Mouse (Mus musculus) splenic B cell, adult 2 months (primary cell): ENCODE results near the gene Mad2l2.
"Not testable (repeated sequence)": the region's sequence is repeated elsewhere in the genome, so short reads cannot be mapped to it uniquely, and the experiment has no call there.

Experiments used
- DNase-seq: peaks from one replicate; pipeline ENCODE4 v3.0.0-alpha.2; 2011; ENCODE audit warnings: low read depth, low spot score
- H3K27me3 ChIP-seq: 2 replicates; pipeline ENCODE4 v1.6.1; 2012; ENCODE audit warnings: mild to moderate bottlenecking, low read length, moderate library complexity, mixed read lengths; ENCODE audit not compliant: control insufficient read depth, poor library complexity, insufficient read depth, severe bottlenecking
- H3K36me3 ChIP-seq: 2 replicates; pipeline ENCODE4 v1.6.1; 2012; ENCODE audit warnings: mild to moderate bottlenecking, low read length, moderate library complexity, mixed read lengths; ENCODE audit not compliant: control insufficient read depth, poor library complexity, insufficient read depth, severe bottlenecking

The Mad2l2 gene

DNA sequence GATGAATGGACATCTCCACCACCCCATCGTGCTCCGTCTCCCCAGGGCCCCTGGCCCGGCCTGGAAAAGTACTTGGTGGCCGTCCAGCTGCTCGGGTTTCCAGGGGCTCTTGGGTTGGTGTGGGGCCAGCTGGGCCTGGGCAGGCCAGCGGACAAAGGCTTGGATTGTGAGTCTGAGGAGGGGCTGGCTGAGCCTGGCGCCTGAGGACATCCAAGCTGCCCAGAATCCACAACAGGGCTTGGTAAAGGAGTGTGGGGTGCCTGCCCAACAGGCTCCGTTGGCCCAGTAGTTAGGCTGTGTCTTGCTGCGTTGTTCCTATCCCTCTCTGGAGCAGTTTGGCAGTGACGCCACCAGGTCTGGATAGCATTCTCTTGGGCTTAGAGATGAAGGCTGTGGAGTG is 36.2 kb downstream of the Mad2l2 start:
- no peaks in the 10 kb centered on the region for H3K36me3 ChIP-seq
- no peak for DNase-seq
- no peaks in the 10 kb centered on the region; the same call in 1 of the 2 replicates for H3K27me3 ChIP-seq

DNA sequence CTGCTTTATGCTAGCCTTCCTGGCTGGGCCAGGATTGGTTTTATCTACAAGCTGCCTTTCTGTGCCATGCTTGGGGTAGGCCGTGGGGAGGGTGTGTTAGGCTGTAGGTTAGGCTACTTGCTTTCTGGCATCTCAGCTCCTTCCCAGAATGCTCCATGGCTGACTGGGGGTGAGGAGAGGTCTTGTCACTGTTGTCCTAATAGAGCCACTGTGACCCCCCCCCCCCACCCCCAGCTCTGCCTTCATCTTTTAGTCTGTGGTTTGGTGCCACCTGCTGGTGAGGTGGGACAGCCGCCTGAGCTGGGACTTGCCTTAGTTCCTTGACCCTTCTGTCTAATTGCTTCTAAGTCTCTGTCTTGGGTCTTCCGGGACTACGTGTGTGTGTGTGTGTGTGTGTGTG is 36.8 kb downstream of the Mad2l2 start:
- peak; percentile 84 for DNase-seq
- Histone ChIP-seq H3K27me3 (peaks cover 2% of the 10 kb centered on the region), H3K36me3 (no peaks in the 10 kb centered on the region)

- DNase-seq = peak; percentile 84
- Histone ChIP-seq H3K27me3 (peaks cover 6% of the 10 kb centered on the region), H3K36me3 (no peaks in the 10 kb centered on the region)
Measured at GRCm38 (mm10) chr4:148168287-148168686, 38.1 kb downstream of the Mad2l2 start.

- no peaks in the 10 kb centered on the region for H3K36me3 ChIP-seq
- DNase-seq = no peak
Measured at GRCm38 (mm10) chr4:148169586-148169985, 39.4 kb downstream of the Mad2l2 start.

DNA sequence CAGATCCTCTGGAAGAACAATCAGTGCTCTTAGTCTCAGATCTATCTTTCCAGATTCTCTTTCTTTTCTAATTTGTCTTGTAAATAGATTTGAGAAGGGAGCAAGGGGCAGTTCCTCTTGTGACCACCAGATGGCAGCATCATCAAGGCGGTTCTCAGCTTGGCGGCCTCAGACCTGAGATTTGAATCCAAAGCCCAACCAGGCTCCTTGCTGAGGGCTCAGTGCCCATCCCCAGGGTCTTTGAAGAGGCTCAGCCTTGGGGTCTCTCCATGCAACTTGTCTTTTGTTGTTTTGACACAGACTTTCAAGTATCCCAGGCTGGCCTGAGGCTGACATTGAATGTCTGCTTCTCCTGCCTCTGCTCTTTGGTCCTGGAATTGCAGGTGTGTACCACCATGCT is 40.7 kb downstream of the Mad2l2 start:
- peaks cover 6% of the 10 kb centered on the region for H3K27me3 ChIP-seq
- DNase-seq = peak; percentile 76

More at GRCm38 (mm10) chr4:148169586-148169985, 39.4 kb downstream of the Mad2l2 start:
- peaks cover 6% of the 10 kb centered on the region for H3K27me3 ChIP-seq

DNA sequence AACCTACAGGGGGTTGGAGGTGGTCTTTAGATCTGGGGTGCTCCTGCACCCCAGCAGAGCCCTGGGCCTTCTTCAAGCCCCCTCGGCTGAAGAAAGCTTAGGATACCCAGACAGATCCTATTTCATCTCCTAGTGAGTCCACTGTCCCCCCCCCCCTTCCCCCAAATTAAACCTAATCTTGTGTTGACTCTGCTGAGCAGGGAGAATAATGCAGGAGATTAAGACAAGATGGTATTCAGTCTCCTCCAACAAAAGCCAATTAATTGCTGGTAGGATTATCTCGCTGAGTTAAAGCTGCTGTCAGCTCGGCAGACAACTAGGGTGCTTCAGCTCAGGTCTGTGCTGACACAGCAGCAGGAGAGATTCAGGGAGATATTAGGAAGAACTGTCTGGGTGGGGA is 41.1 kb downstream of the Mad2l2 start:
- H3K27me3 ChIP-seq = peaks cover 6% of the 10 kb centered on the region
- no peak for DNase-seq
- no peaks in the 10 kb centered on the region for H3K36me3 ChIP-seq

More for the DNA sequence above, 40.7 kb downstream of the Mad2l2 start:
- no peaks in the 10 kb centered on the region for H3K36me3 ChIP-seq

DNA sequence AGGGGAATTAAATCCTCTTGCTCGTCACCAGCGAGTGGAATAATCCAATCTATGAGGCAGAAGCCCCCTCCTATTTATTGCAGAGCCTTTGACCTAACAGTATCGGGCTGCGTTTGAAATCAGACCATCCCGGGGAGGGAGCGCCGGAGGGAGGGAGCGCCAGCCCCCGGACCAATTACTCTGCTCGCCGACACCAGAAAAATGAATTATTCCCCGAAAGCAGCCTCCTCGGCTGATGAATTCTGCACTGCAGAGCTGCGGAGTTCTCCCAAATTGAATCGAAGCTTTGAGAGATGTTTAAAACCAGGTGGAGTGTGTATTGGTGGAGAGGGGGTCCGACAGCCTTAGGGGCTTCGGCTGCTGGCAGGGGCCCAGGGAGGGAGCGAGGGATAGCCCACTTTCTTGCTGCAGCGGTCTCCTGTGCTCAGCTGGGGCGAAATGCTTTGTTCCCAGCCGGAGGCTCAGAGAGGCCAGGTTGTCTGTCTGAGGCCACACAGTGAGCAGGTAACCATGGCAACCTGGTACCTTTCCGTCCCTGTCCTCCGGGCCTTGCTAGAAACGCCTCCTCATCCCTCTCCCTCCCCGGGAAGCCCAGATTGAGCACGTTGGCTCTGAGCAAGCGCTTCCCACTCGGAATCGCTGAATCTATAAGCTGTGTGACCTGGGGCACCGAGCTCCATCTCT is 43.8 kb downstream of the Mad2l2 start:
- DNase-seq = no peak
- H3K27me3 ChIP-seq = peaks cover 6% of the 10 kb centered on the region

DNA sequence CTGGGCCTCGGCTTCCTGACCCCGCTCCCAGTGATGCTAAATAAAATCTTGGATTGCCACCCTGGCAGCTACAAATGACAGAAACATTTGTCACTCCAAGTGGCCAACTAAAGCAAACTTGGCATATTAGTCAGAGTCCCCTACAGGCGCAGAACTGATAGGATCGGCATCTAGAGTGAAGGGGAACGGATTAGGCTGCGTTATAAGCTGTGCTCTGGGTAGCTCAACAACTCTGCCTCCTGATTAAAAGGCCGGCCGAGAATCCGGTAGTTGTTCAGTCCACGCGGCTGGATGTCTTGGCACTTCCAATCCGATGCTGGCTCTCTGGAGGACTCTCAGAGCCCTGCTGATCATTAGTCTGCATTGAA is 44.3 kb downstream of the Mad2l2 start:
- Histone ChIP-seq H3K27me3 (peaks cover 6% of the 10 kb centered on the region), H3K36me3 (no peaks in the 10 kb centered on the region)
- no peak for DNase-seq

More for the DNA sequence above, 43.8 kb downstream of the Mad2l2 start:
- no peaks in the 10 kb centered on the region for H3K36me3 ChIP-seq

DNA sequence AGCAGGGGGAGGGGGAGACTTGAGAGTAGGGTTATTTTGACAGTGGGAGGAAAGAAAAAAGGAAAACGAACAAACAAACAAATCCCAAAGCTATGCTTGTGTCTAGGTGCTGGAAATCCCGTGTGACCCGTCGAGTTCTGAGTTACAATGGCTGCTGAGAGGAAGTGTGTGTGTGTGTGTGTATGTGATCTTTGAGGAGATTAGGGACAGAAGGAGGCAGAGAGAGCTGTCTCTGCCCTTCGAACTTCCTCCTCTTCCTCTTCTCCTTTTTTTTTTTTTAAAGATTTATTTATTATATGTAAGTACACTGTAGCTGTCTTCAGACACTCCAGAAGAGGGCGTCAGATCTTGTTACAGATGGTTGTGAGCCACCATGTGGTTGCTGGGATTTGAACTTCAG is 46.4 kb downstream of the Mad2l2 start:
- not testable (repeated sequence) for H3K27me3 ChIP-seq, DNase-seq, H3K36me3 ChIP-seq

- Histone ChIP-seq H3K27me3 (peaks cover 1% of the 10 kb centered on the region; the same call in 1 of the 2 replicates), H3K36me3 (no peaks in the 10 kb centered on the region)
- DNase-seq = no peak
Measured at GRCm38 (mm10) chr4:148177716-148178115, 47.5 kb downstream of the Mad2l2 start.

- no peak for DNase-seq
- Histone ChIP-seq H3K27me3 (no peaks in the 10 kb centered on the region), H3K36me3 (no peaks in the 10 kb centered on the region)
Measured at GRCm38 (mm10) chr4:148181483-148181882, 51.3 kb downstream of the Mad2l2 start.

DNA sequence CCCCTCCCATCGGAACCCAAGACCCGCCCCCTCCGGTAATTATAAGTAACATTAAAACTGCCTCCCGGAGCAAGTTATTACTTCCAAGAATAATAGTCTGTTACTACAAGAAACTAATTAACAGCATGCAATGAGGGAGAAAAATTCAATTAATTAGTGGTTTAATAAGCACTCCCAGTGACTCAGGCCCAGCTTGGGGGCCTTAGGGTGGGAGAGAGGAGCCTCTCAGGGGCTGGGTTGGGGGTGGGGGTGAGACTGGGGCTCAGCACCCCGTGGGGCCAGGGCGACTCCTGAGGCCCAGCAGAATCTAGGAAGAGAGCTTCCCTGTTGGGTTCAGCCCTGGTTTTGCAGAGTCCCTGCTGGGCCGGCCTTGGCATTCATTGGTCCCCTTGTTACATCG is 52.2 kb downstream of the Mad2l2 start:
- Histone ChIP-seq H3K36me3 (no peaks in the 10 kb centered on the region), H3K27me3 (no peaks in the 10 kb centered on the region)
- no peak for DNase-seq

DNA sequence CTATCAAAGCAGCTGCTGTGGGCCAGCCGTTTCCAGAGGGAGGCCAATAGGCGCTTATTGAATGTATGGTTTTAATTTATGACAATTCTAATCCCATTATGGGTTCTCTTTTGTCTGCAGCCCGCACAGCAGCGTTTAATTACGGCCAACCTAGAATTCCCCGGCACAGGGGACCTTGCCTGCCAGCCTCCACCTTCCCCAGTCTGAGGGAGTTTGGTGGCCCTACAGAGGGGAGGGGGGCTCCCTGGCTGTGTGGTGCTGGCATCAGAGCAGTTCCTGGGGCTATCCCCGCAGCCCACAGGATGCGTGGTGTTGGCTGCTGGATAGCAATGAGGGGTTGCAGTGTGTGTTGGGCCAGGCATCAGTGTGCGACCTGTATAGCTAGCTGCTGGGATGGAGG is 54.4 kb downstream of the Mad2l2 start:
- H3K36me3 ChIP-seq = no peaks in the 10 kb centered on the region
- no peak for DNase-seq
- no peaks in the 10 kb centered on the region for H3K27me3 ChIP-seq

- Histone ChIP-seq H3K36me3 (no peaks in the 10 kb centered on the region), H3K27me3 (no peaks in the 10 kb centered on the region)
- no peak for DNase-seq
Measured at GRCm38 (mm10) chr4:148185819-148186218, 55.6 kb downstream of the Mad2l2 start.

DNA sequence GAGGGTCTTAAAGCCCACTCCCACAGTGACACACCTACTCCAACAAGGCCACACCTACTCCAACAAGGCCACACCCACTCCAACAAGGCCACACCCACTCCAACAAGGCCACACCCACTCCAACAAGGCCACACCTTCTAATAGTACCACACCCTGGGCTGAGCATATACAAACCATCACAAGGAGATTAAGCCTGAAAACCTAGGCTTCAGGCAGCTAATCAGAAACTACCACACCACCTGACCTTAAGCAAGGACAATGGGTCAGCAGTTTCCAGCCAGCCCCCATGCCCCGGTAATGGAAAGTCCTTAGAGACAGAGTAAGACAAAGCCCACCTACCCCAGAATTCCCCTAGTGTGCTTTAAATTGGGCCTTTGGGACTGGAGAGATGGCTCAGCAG is 58.6 kb downstream of the Mad2l2 start:
- not testable (repeated sequence) for DNase-seq, H3K36me3 ChIP-seq, H3K27me3 ChIP-seq

- Histone ChIP-seq H3K36me3 (no peaks in the 10 kb centered on the region), H3K27me3 (no peaks in the 10 kb centered on the region)
- DNase-seq = no peak
Measured at GRCm38 (mm10) chr4:148192707-148193245, 62.6 kb downstream of the Mad2l2 start.
